Mouse (Mus musculus): ENCODE measurements around the gene Ypel2.

Ypel2 gene

GRCm38 (mm10) chr11:86892996-86893670 is 100.4 kb downstream of the Ypel2 start:
- no peak for DNase-seq
